Mouse (Mus musculus): ENCODE results near the gene Mrap2.
"Not testable (repeated sequence)": the region's sequence is repeated elsewhere in the genome, so short reads cannot be mapped to it uniquely, and the experiment has no call there.

The Mrap2 gene

GRCm38 (mm10) chr9:87144106-87144505, at the start of gene Mrap2:
Gene Mrap2, plus strand, starts transcription at chr9:87144306.
- in situ Hi-C loops (cut with MboI, MseI), result no loop called here

DNA sequence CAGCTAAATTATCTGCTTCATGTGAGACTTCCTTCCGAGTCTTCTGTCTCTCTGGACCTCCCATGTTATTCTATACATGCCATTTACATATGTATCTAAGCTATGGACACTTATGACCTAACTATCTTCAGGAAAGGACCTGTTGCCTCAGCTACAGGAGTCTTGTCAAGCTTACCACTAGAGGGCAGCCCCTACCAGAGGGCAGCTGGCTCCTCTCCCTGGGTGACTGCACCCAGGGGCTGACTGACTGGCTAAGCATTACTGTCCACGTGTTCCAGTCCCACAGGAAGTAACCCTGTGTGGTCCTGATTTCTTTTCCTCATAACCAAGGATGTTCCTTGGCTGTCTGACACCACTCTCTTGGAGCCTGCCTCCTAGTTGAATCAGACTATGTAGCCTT, 46.1 kb upstream of the Mrap2 start:
- in situ Hi-C loops (cut with MboI, MseI), result no loop called here

DNA sequence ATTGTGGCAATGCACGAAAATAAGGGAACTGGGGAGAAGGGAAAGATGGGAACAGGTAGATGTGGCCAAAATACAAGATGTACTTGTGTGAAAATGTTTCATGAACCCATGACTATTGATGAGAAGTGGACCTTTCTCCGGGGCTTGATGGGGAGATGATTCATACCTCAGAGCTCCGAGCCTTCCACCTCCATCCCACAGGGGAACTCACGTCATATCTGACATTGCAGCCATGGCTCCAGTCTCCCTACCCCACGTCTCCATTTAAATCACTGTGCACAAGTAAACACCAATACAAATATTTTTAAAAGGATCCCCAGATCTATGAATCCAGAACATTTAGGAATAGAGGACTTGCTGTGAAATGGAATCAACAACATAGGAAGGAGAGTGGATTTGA, 29.1 kb upstream of the Mrap2 start:
- in situ Hi-C loops (cut with MboI, MseI), result no loop called here

GRCm38 (mm10) chr9:87115456-87115931, 28.6 kb upstream of the Mrap2 start:
- in situ Hi-C loops (cut with MboI, MseI), result no loop called here

GRCm38 (mm10) chr9:87115978-87116377, 28.1 kb upstream of the Mrap2 start:
- in situ Hi-C loops (cut with MboI, MseI), result no loop called here

DNA sequence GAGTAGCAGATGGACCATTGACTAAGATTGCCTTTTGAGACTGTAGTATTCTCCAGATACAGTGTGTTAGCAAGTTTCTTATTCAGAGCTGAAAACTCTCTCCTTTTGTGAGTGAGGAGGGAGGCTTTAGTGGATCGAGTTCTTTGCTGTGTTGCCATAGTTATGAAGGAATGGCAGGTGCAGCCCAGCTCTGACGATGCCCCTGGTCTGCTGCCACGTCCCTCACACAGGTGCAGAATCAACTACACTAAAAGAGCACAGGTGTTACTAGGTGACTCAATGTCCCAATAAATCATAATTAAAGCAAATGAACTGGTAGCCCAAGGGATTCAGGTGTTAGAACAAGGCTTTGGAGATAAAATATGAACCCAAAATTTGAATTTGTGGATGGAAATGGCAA, 25.1 kb upstream of the Mrap2 start:
- in situ Hi-C loops (cut with MboI, MseI), result no loop called here

DNA sequence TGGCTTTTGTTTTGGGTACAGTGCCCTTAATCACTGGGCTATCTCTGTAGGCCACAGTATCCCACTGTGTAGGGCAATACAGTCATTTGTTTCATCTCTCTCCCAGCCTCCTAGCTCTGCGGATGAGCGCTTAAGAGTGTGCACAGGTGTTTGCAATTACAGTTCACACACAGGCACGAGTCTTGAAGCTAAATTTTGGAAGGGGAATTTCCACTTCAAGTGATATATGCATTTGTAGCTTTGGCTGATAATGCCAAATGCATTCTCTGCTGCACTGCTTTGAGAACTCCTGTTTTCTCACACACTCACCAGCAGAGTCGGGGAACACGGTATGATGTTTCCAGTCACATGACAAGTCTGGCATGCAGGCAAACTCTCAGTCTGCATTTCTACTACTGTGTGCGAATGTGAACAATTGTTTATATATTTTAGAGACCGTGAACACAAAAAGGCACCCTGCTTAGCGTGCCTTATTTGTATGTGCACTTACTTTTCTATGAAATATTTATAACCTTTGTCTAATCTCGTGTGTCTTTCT, 22.1 kb upstream of the Mrap2 start:
- in situ Hi-C loops (cut with MboI, MseI), result no loop called here

DNA sequence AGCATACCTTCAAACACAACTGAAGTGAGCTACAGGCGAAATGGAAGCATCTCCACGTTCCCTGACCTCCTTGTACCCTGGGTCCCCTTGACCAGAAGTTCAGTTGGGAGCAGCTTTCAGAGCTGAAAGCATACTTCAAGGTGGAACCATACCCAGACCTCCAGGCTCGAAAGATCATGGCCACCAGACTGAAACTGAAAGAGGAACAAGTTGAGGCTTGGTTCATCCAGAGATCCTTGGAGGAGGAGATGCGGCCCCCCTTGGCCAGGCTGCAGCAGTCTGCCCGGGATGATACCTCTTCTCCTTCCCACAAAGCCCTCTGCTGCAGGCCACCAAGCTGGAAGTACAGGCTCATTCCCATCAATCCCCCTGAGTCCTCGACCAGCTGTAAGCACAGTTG, 17.1 kb upstream of the Mrap2 start:
- in situ Hi-C loops (cut with MboI, MseI), result not testable (repeated sequence)

- in situ Hi-C loops (cut with MboI, MseI), result no loop called here
Observed at GRCm38 (mm10) chr9:87135765-87136558, 8.1 kb upstream of the Mrap2 start.

DNA sequence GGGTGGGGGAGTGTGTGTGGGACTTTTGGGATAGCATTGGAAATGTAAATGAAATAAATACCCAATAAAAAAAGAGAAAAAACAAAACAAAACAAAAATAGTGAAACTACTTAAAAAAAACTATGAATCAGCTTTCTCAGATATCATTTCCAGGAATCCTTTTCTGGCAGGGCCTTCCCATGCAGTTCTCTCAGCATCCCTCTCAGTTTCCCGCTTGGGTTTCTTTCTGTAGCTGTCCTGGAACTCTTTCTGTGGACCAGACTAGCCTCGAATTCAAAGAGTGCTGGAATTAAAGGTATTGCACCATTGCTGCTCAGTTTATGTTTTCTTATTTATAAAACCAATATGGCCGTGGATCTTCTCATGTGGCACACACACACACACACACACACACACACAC, 1.0 kb upstream of the Mrap2 start:
- in situ Hi-C loops (cut with MboI, MseI), result no loop called here

GRCm38 (mm10) chr9:87144532-87144931, 426 bp downstream of the Mrap2 start:
- in situ Hi-C loops (cut with MboI, MseI), result no loop called here

DNA sequence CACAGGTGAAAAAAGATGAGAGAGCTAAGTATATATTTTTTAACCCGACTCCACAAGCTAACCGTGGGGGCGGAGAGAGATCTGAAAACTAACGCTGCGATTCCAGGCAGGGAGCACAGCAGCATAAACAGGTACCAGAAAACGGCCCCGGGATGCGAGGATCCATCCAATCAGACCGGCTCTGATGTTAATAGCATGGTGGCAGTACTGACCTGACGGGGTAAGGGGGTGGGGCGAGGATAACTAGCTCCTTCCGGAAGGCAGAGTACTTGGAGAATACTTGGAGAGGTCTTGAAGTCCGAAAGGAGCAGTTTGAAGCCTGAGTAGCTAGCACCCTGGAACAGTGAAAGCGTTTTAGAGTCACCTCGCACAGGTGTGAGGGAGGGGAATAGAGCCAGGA, 1.1 kb downstream of the Mrap2 start:
- in situ Hi-C loops (cut with MboI, MseI), result no loop called here

GRCm38 (mm10) chr9:87145671-87146070, 1.6 kb downstream of the Mrap2 start:
- in situ Hi-C loops (cut with MboI, MseI), result no loop called here

DNA sequence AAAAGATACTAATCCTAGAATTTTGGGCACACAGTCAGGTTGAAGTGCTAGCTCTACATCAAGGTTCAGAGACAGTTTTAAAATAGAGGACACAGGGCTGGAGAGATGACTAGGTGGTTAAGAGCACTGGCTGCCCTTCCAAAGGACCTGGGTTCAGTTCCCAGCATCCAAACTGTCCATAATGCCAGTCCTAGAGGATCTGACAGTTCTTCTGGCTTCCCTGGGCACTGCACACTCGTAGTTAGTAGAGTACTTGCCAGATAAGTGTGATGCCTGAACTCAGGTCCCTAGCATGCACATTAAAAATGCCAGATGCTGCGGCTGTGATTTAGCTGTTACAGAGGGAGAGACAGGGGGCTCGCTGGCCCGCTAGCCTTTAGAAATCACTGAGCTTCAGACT, 2.3 kb downstream of the Mrap2 start:
- in situ Hi-C loops (cut with MboI, MseI), result no loop called here

DNA sequence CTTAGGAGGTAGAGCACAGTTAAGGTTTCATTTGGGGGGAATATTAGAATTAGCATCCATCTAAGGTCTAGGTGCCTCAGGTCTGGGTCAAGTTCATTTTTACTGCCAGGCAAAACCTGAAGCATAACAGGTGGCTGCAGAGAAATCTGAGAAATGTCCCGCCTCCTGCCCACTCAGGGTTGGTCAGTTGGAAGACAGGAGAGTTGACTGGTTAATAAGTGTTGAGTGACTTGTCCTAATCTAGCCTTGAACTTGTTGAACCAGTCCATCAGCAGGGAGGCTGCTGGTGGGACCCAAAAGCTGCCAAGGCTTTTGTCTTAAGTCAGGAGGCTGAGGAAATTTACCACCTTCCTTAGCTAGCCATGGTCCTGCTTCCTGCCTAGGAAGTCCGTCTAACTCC, 3.8 kb downstream of the Mrap2 start:
- in situ Hi-C loops (cut with MboI, MseI), result no loop called here

DNA sequence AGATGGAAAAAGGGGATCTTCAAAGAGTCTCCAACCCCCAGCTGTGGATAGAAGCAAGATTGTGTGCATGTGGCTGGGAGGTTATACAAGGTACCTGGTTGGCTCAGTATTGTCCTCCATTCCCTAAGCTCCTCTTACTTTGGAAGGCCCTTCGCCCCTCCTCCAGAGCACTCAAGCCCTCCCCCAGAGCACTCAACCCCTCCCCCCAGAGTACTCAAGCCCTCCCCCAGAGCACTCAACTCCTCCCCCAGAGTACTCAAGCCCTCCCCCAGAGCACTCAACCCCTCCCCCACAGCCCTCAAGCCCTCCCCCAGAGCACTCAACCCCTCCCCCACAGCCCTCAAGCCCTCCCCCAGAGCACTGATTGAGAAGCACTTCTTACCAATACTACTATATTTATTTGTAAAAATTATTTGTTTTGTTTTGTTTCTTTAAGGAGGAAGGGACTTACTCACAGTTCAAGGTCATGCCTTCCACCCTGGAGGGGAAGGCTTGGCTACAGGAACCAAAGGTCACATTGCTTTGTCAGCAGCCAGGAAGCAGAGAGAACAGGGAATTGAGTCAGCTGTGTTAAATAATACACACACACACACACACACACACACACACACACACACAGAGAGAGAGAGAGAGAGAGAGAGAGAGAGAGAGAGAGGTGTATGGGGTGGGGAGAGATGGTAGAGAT, 8.7 kb downstream of the Mrap2 start:
- in situ Hi-C loops (cut with MboI, MseI), result no loop called here

- in situ Hi-C loops (cut with MboI, MseI), result loop anchor here (10.0 kb wide), 1 partner anchor 738 kb away; no protein-coding TSS in a partner anchor
Observed at GRCm38 (mm10) chr9:87162559-87162958, 18.5 kb downstream of the Mrap2 start.

DNA sequence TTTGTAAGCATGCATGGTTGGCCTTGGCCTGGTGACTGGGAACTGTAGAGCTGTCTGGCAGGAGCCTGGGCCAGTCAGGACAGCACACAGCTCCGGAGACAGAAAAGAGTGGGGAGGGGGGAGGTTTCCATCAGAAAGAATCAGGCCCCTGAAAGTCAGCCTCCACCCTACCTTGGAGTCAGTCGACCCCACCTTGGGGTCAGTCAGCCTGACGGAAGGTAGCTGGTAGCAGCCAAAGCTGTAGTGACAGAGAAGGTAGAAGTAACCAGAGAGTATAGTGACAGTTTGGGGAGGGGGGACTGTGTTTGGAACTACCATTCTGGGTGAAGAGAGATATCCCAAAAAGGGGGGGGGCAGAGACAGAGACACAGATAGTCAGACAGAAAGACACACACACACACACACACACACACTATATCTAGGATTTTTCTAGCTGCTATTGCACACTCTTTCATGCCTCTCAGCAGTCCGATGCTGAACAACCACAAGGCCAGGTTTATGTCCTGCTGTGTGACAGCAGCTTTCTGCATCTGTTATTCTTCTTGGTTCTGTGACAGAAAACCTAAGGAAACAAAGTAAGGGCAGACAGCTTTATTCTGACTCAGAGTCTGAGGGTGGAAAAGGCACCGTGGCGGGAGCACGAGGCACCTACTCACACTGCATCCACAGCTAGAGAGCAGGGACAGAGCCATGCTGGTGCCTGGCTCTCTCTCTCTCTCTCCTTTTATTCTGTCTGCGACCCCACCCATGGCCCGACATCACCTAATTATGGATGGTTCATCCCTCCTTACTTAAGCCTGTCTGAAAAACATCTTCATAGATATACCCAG, 23.1 kb downstream of the Mrap2 start:
- in situ Hi-C loops (cut with MboI, MseI), result loop anchor here (10.0 kb wide), 1 partner anchor 742 kb away; no protein-coding TSS in a partner anchor

DNA sequence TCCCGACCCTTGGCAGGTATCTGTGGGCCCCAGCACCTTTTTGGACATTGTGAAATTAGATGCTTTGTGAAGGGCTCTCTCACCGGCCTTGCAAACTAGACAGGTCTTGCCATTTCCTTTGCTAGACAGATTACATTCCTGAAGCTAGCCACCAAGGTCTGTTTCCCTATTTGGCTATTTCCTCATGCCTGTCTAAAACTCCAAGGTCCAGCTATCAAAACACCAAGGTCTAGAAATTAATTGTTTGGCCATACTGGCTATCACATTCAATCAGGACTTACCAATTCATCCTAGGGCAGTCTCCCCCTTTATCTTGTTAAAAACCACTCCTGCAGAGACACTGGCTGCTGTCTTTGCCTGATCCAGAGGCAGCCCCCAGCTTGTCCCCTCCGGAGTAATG, 23.9 kb downstream of the Mrap2 start:
- in situ Hi-C loops (cut with MboI, MseI), result loop anchor here (10.0 kb wide), 1 partner anchor 743 kb away; no protein-coding TSS in a partner anchor

DNA sequence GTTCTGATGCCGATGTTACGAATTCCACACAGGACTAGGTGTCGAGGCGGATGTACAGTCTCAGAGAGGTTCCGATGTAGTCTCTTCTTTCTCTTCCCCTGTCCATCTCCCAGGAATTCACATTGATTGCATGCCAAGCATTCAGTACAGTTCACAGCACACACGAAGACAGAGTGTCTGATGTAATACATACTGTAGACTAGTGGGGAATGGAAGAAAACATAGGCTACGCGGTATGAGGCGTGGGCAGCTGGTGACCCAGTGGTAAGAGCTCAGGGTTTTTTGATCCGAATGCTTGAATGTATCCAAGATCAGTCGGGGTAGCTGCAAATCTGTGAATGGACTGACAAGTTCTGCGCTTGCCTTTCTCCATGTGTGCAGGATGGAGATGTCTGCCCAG, 25.0 kb downstream of the Mrap2 start:
- in situ Hi-C loops (cut with MboI, MseI), result loop anchor here (10.0 kb wide), 1 partner anchor 744 kb away; no protein-coding TSS in a partner anchor

DNA sequence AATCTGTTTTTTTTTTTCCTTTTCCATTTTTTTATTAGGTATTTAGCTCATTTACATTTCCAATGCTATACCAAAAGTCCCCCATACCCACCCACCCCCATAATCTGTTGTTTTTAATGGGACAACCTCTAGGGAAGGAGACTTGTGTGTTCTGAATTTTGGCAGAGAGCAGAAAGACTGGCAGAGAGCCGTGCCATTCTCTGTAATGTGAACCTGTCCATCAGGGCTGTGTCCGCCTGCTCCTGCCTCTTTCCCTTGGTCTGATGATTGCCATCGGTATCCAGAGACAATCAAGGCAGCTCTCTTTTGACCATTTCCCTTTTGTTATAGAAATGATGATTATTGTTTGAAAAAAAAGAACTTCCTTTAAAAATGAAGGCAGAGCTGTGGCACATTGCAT, 26.8 kb downstream of the Mrap2 start:
- in situ Hi-C loops (cut with MboI, MseI), result no loop called here

DNA sequence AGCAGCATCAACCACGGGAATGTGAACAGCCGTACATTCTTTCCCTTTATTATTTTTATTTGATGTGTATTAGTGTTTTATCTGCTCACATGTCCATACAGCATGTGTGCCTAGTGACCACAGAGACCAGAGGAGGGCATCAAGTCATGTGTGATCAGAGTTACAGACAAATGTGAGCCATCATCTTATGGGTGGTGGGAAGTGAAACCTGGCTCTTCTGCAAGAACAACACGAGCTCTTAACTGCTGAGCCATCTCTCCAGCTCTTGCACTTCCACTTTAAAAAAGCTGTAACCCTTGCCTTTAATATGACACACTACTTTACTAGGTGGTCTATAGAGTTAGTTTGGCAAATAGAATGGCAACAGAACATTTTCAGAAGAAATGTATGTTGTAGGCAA, 27.4 kb downstream of the Mrap2 start:
- in situ Hi-C loops (cut with MboI, MseI), result no loop called here

All from T-helper 2 cell (primary cell).